ENCODE assay signal across 23 mouse cellular contexts in genomic region chr10:46454442-46454841, GRCm38 (mm10).
DNase-seq lines count a peak whose midpoint lies in the region; ATAC-seq and TF ChIP-seq lines count a peak whose summit lies in the region.
"Had no signal": no experiment of that assay in that cellular context is flagged by ENCODE, and none has a peak within 500 bp of the region (broad histone marks: within the 10 kb centered on the region; RNA-seq: fewer than 3 reads in every experiment).

No protein-coding gene starts in this region.

- H3K9me3 ChIP-seq in midbrain, embryonic 11.5 days (ENCODE audit: control insufficient read depth, low read length), result no peaks in the 10 kb centered on the region
- no peaks in the 10 kb centered on the region for H3K9me3 ChIP-seq in midbrain, embryonic 16.5 days (replicated peaks; ENCODE audit: control insufficient read depth, low read length, poor library complexity, severe bottlenecking)
- no peaks in the 10 kb centered on the region for H3K9me3 ChIP-seq in midbrain, embryonic 14.5 days (ENCODE audit: control insufficient read depth, low read length)
- H3K9me3 ChIP-seq in midbrain, postnatal 0 days (ENCODE audit: low read length), result no peaks in the 10 kb centered on the region
- H3K9me3 ChIP-seq: embryonic facial prominence, embryonic 13.5 days; embryonic facial prominence, embryonic 15.5 days; forebrain, embryonic 10.5 days; forebrain, embryonic 12.5 days had no signal

- H3K9ac ChIP-seq in midbrain, embryonic 11.5 days (ENCODE audit: low read length), result no peak overlapping the region
- H3K9ac ChIP-seq in midbrain, embryonic 16.5 days (ENCODE audit: low read depth, low read length), result no peak overlapping the region
- H3K9ac ChIP-seq in midbrain, embryonic 14.5 days (replicated peaks; ENCODE audit: low read length), result no peak overlapping the region
- no peak overlapping the region for H3K9ac ChIP-seq in midbrain, postnatal 0 days (replicated peaks; ENCODE audit: low read length, poor library complexity, severe bottlenecking)
- H3K9ac ChIP-seq: embryonic facial prominence, embryonic 13.5 days; embryonic facial prominence, embryonic 15.5 days; forebrain, embryonic 12.5 days had no signal

- TF ChIP-seq CTCF in midbrain, postnatal 0 days (IDR thresholded peaks at IDR 0.05), result no peak

- H3K4me3 ChIP-seq in midbrain, embryonic 11.5 days (ENCODE audit: low read depth, low read length), result no peak overlapping the region
- H3K4me3 ChIP-seq in midbrain, embryonic 16.5 days (ENCODE audit: low read depth, low read length), result no peak overlapping the region
- no peak overlapping the region for H3K4me3 ChIP-seq in midbrain, embryonic 14.5 days (replicated peaks; ENCODE audit: low read depth, low read length)
- no peak overlapping the region for H3K4me3 ChIP-seq in midbrain, postnatal 0 days (ENCODE audit: low read depth, low read length)
- H3K4me3 ChIP-seq: embryonic facial prominence, embryonic 13.5 days; embryonic facial prominence, embryonic 15.5 days; erythroblast, embryonic 14.5 days; forebrain, embryonic 10.5 days; forebrain, embryonic 12.5 days had no signal

- H3K36me3 ChIP-seq in midbrain, embryonic 11.5 days (ENCODE audit: control insufficient read depth, insufficient read depth, low read length), result no peaks in the 10 kb centered on the region
- H3K36me3 ChIP-seq in midbrain, embryonic 16.5 days (ENCODE audit: control insufficient read depth, insufficient read depth, low read length), result no peaks in the 10 kb centered on the region
- H3K36me3 ChIP-seq in midbrain, embryonic 14.5 days (ENCODE audit: control insufficient read depth, insufficient read depth, low read length), result no peaks in the 10 kb centered on the region
- no peaks in the 10 kb centered on the region for H3K36me3 ChIP-seq in midbrain, postnatal 0 days (ENCODE audit: insufficient read depth, low read length)
- H3K36me3 ChIP-seq: embryonic facial prominence, embryonic 13.5 days; embryonic facial prominence, embryonic 15.5 days; forebrain, embryonic 10.5 days; forebrain, embryonic 12.5 days had no signal

- no peak overlapping the region for H3K27ac ChIP-seq in midbrain, embryonic 11.5 days (ENCODE audit: low read depth, low read length)
- H3K27ac ChIP-seq in midbrain, embryonic 16.5 days (ENCODE audit: low read length), result no peak overlapping the region
- H3K27ac ChIP-seq in midbrain, embryonic 14.5 days (replicated peaks; ENCODE audit: low read depth, low read length), result no peak overlapping the region
- no peak overlapping the region for H3K27ac ChIP-seq in midbrain, postnatal 0 days (ENCODE audit: low read depth, low read length)
- H3K27ac ChIP-seq: embryonic facial prominence, embryonic 13.5 days; embryonic facial prominence, embryonic 15.5 days; forebrain, embryonic 10.5 days; forebrain, embryonic 12.5 days had no signal

- no peaks in the 10 kb centered on the region for H3K27me3 ChIP-seq in midbrain, embryonic 11.5 days (ENCODE audit: control insufficient read depth, insufficient read depth, low read length)
- no peaks in the 10 kb centered on the region for H3K27me3 ChIP-seq in midbrain, embryonic 16.5 days (ENCODE audit: control insufficient read depth, insufficient read depth, low read depth, low read length)
- no peaks in the 10 kb centered on the region for H3K27me3 ChIP-seq in midbrain, embryonic 14.5 days (ENCODE audit: control insufficient read depth, insufficient read depth, low read length)
- no peaks in the 10 kb centered on the region for H3K27me3 ChIP-seq in midbrain, postnatal 0 days (ENCODE audit: insufficient read depth, low read length)
- H3K27me3 ChIP-seq: embryonic facial prominence, embryonic 13.5 days; embryonic facial prominence, embryonic 15.5 days; forebrain, embryonic 12.5 days had no signal

- peaks cover 5% of the 10 kb centered on the region; the same call in 1 of the 2 replicates for H3K4me1 ChIP-seq in midbrain, embryonic 11.5 days (ENCODE audit: control insufficient read depth, insufficient read depth, low read length)
- no peaks in the 10 kb centered on the region for H3K4me1 ChIP-seq in midbrain, embryonic 16.5 days (ENCODE audit: control insufficient read depth, insufficient read depth, low read length)
- no peaks in the 10 kb centered on the region for H3K4me1 ChIP-seq in midbrain, embryonic 14.5 days (ENCODE audit: control insufficient read depth, insufficient read depth, low read length)
- no peaks in the 10 kb centered on the region for H3K4me1 ChIP-seq in midbrain, postnatal 0 days (ENCODE audit: insufficient read depth, low read length)
- H3K4me1 ChIP-seq: embryonic facial prominence, embryonic 13.5 days; embryonic facial prominence, embryonic 15.5 days; forebrain, embryonic 10.5 days; forebrain, embryonic 12.5 days had no signal

- 27% methylated on average over 3 of the region's 3 CpGs for WGBS in midbrain, embryonic 11.5 days
- WGBS in midbrain, embryonic 16.5 days, result 32% methylated on average over 3 of the region's 3 CpGs
- WGBS in midbrain, embryonic 14.5 days, result 14% methylated on average over 3 of the region's 3 CpGs
- 16% methylated on average over 3 of the region's 3 CpGs for WGBS in midbrain, postnatal 0 days

- no peak for DNase-seq in midbrain, embryonic 11.5 days (ENCODE audit: low spot score, missing footprints)
- peak; percentile 9 for DNase-seq in midbrain, embryonic 14.5 days
- DNase-seq in midbrain, postnatal 0 days (ENCODE audit: low spot score), result no peak
- DNase-seq in brain, adult 2 months (ENCODE audit: low read depth, low spot score), result peak; percentile 2
- no peak for DNase-seq in spleen, postnatal 14 days (ENCODE audit: low spot score in 2 of 2)
- no peak for DNase-seq in cerebellum, adult 11-12 months
- DNase-seq: adrenal gland, adult 8-10 months; adrenal gland, postnatal 14 days; adrenal gland, postnatal 36 days; cerebellum, adult 18-20 months; cerebellum, adult 8-10 months; cerebellum, adult 9-11 months; cerebellum, postnatal 14 days; cerebellum, postnatal 36 days; embryo, embryonic 11 days had no signal

- no peak overlapping the region for H3K4me2 ChIP-seq in midbrain, embryonic 11.5 days
- no peak overlapping the region for H3K4me2 ChIP-seq in midbrain, embryonic 16.5 days (ENCODE audit: low read length)
- H3K4me2 ChIP-seq in midbrain, embryonic 14.5 days (ENCODE audit: low read length), result no peak overlapping the region
- no peak overlapping the region for H3K4me2 ChIP-seq in midbrain, postnatal 0 days (ENCODE audit: low read depth, low read length, poor library complexity, severe bottlenecking)
- H3K4me2 ChIP-seq: embryonic facial prominence, embryonic 13.5 days; embryonic facial prominence, embryonic 15.5 days; forebrain, embryonic 12.5 days had no signal

- peak; percentile 73 for ATAC-seq in midbrain, embryonic 11.5 days (ENCODE audit: low FRiP score)
- no peak for ATAC-seq in midbrain, embryonic 16.5 days
- ATAC-seq in midbrain, embryonic 14.5 days (ENCODE audit: low FRiP score, low TSS enrichment), result no peak
- ATAC-seq in midbrain, postnatal 0 days (ENCODE audit: low FRiP score), result no peak
- ATAC-seq: forebrain, embryonic 14.5 days; forebrain, embryonic 16.5 days had no signal

Comparison
In these comparisons a context has a peak if more than half of its experiments do, and no peak if none do; other contexts are left out.
1. DNase-seq: peak in midbrain, embryonic 14.5 days (single experiment) and brain, adult 2 months (single experiment); none in midbrain, embryonic 11.5 days (single experiment), midbrain, postnatal 0 days (single experiment), spleen, postnatal 14 days (0 of 2) and cerebellum, adult 11-12 months (single experiment).